Mouse (Mus musculus) lung, postnatal 14 days (tissue): Measurements from ENCODE around the gene Tex10.
A peak's percentile ranks its signal among the peaks of the same experiment; 100 is the strongest.
"Not testable (repeated sequence)": the region's sequence is repeated elsewhere in the genome, so short reads cannot be mapped to it uniquely, and the experiment has no call there.

ENCODE experiments used
- DNase-seq: peaks from one replicate; pipeline ENCODE4 v3.0.0; 2021

The Tex10 gene

DNA sequence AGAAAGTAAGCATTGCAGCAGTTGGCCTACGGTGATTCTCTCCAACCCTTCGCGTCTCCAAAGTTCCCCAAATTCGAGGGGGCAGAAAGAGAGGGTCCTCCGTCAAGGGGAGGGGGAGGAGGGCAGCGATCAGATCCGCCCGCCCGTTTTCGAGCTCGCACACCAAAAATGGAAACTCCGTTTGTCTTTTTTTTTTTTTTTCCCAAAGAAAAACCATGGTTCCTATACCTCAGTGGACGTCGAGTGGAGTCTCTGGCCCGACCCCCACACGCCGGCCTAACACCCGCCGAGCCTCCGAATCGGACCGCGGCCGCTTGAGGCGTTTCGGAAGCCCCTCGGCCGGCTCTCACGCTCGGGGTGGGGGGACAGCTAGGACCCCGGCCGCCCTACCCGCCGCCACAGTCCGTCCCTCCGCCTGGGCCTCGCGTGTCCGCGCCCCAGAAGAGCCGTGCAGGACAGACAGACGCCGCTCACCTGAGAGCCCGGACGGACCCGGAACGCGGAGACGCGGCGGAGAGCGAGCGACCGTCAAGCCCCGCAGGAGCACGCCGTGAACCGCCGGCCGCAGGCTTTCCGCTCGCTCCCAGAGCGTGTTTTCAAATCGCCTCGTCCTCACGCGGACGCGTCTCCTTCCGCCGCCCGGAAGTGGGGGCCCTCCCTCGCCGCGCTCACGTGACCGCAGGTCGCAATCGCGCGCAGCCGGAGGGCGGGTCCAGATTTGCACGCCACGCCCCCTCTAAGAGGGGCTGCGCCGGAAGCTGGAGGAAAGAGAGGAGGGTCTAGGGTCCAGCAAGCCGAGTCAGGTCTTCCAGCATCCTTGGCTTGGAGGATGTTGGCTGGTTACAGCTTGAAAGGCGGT is at the start of gene Tex10:
Tex10 (minus strand) TSS at position 668 of the 859 bp plus-strand sequence.
- DNase-seq = peak; percentile 92

DNA sequence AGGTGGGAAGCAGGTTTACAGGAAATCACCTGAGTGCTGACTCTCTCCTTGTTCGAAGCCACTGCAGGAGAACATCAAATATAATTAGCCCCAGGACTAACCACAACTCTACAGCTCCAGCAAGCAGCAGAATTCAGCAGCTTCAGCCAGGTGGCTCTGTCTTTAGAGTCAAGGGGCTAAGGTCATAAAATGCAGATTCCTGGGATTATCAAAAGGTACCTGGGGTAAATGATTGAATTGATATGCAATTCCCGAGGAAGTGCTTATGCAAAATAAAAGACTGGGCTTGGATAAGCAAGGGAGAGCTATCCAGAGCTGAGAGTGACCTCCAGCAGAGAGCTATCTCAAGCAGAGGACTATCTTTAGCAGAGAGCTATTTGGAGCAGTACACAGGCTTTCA is 37.6 kb upstream of the Tex10 start:
- no peak for DNase-seq

- no peak for DNase-seq
Measured at GRCm38 (mm10) chr4:48492510-48492909, 19.3 kb upstream of the Tex10 start.

DNA sequence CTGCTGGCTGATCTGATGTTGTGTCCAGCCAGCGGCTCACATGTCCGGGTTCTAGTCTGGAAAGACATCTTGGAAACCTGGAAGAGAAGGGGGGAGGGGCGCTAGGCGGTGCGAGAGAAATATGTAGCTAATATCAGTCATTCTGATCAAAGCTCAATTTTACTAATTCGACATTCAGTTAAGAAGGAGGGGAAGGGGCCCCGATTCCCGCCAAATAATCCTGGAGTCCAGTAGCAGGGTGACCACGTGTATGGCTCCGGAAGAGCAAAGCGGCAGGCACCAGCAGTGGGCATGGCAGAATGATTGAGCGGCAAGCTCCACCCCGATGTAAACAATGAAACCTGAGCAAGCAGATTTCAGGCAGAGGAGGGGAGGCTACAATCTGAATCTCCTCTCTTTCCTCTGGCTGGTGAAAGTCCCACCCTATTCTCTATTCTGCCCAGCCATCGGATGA is 18.1 kb upstream of the Tex10 start:
- DNase-seq = no peak

DNA sequence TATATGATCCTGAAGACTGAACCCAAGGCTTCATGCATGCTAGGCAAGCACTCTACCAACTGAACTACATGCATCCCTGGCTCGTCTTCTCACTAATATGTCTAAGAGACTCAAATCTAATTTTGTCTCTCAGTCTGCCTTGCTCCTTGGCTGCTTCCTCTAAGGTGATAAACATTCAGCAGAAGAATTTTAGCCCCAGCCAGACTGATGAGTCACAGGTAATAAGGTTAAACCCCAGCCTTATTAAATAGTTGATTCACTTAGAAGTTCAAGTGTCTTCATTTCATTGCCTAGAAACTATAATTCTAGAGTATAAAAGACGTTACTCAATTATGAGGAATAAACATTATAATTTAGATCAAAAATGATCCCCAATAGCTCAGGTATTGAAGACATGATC is 15.7 kb upstream of the Tex10 start:
- no peak for DNase-seq

- DNase-seq = peak; percentile 34
Measured at GRCm38 (mm10) chr4:48481287-48481686, 8.0 kb upstream of the Tex10 start.

DNA sequence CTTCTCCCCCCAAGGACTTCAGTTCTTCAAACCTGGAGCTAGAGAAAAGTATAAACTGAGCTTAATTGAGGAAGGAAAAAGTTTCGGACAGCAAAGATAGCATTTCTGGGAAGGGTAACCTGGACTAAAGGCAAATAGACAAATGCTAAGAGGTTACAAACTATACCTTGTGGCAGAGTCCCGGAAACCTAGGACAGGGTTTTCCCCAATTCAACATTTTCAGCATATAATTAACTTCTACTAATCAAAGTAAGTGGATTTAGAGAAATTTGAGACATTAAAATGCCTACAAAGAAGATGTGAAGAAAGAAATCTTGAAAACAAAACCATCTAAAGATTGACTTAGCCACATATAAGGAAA is 372 bp upstream of the Tex10 start:
- DNase-seq = no peak

DNA sequence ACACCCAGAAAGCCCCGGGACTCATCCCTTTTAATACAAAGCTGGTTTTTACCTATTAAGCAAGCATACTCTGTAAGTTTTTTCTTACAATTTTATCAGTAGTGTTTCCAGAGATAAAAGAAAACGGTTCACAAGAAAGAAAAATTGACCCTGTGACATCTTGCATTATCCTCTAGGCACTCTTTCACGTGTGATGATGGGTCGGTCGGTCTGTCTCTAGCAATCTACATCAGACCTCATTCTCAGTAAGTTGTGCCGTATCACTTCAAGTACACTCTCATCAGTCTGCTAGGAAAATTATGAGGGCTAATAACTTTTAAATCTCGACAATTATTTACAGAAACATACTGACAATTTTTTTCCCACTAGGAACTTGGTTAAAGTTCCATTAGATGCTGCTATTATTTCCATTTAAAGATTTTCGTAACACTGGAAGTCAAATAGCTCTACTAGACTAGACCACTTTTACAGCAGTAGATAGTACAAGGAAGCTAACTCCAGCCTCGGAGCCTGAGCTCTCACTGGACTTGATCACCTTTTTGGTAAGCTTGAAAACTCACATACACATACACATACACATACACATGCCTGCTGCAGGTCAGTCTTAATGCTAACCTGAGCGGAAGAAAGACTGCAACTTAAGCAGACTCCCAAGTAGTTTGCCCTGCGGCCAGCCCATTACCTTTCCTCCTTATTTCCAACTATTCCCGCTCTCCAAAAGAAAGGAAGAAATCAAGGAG is 1.0 kb downstream of the Tex10 start:
- DNase-seq = no peak

- DNase-seq = no peak
Measured at GRCm38 (mm10) chr4:48470977-48471376, 2.3 kb downstream of the Tex10 start.

DNA sequence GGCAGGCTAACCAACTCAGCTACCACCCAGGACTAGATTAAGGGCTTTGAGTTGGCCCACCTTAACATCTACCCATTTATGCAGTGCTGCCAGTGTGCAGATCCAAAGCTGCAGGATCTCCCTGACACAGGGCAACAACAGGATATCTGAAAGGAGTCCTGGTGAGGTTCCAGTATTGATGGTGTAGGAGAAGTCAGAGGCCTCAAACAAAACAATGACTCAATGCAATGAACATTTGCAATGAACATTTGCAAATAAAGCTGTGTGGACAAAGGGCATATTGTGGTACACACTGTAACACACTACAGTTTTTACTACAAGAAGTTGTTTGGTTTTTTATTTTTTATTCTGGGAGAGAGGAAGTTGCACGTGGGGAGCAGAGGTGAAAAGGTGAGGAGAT is 12.2 kb downstream of the Tex10 start:
- DNase-seq = no peak

DNA sequence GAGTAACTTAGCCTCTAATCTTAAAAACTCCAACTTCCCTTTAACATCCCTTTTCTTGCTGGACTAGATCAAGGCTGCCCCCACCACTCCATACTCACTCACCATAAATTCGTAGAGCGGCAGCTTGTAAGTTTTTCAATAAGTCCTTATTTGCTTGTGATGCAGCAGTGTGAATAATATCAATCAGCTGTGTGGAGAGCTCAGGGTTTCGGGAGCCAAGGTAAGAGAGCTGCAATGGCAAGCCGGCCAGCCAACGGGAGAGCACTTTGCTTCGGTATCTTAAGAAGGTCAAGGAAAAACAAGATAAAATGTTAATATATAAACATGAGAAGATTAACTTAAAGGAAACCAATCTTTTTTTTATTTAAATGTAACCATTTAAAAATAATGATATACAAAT is 14.8 kb downstream of the Tex10 start:
- no peak for DNase-seq

- DNase-seq = no peak
Measured at GRCm38 (mm10) chr4:48454106-48454773, 19.0 kb downstream of the Tex10 start.

DNA sequence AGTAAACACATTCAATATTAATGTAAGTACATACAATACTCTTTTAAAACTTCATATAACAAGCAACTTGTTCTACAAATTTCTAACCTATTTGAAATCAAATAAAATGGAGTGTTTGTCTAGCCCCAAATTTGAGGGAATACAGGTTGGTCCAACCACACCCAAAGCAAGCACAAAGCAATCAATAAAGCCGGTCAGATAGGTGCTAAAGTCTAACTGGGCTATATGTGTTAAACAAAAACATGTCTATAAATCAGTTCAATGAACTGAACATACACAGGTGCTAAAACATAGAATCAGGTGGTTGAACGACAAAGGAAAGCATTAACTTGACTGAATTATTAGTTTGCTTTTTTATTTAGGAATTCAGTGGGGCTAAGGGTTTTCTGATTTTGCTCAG is 45.2 kb downstream of the Tex10 start:
- DNase-seq = no peak

GRCm38 (mm10) chr4:48427413-48427812 is 45.8 kb downstream of the Tex10 start:
- no peak for DNase-seq

- no peak for DNase-seq
Measured at GRCm38 (mm10) chr4:48423738-48424137, 49.5 kb downstream of the Tex10 start.

DNA sequence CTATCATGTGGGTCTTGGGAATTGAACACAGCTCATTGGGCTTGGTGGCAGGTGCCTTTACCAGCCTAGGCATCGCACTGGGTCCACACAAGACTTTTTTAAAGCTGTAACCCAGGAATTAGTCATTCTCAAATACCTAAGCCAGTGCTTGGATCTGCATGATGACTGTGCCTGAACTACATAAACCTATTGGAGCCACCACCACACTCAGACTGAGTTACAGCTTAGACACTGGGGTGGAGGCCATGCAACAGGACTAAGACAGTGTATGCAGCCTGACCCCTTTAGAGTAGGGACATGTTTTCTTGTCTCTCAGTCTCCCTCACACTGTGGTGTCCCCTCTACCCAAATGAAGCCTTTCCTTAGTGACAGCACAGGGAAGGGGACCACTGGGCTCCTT is 50.6 kb downstream of the Tex10 start:
- no peak for DNase-seq

GRCm38 (mm10) chr4:48418831-48419468 is 54.3 kb downstream of the Tex10 start:
- no peak for DNase-seq

GRCm38 (mm10) chr4:48415838-48416335 is 57.4 kb downstream of the Tex10 start:
- DNase-seq = no peak

DNA sequence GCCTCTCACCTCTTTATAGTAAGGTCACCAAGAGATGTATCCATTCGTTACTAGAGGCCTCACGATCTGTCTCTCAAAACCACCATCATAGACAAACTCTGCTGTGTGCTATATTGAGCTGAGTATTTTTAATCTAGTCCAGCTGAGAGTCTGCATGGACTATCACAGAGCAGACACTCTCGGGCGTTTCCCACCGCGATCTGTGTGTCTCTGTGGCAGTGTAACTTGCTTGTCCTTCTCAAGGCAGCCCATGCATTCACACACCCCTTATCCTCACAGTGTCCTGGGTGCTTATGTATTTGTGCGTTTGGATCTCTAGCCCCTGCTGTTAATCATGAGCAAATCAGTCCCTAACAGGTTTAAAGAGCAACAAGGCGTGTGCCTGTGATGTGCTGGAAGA is 59.8 kb downstream of the Tex10 start:
- DNase-seq = no peak

DNA sequence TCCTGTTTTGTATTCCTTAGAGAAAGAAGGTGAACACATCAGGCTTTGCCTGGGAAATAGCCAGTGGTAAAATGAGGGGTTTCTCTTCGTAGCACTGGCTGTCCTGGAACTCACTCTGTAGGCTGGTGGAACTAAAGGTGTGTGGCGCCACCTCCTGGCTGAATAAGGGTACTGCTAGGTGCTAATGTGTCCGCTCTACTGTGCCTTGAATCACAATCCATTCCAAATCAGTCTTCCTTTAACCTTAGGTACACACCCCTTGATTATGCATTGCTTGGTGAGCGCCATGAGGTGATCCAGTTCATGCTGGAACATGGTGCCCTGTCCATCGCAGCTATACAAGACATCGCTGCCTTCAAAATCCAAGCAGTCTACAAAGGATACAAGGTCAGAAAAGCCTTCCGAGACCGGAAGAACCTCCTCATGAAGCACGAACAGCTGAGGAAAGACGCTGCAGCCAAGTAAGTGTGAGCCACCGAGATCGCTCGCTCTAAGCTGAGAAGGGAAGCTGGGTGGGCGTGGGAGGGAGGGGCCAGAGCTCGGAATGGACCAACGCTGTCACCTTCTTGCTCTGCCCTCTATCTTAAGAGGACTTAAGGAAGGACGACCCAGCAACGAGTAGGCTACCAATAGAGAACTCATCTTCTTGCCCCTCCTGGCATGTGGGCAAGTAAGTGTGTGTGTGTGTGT is 65.8 kb downstream of the Tex10 start:
- peak; percentile 62 for DNase-seq

GRCm38 (mm10) chr4:48405724-48406491 is 67.4 kb downstream of the Tex10 start:
- DNase-seq = not testable (repeated sequence)
